Mouse (Mus musculus): ENCODE data around the gene Traf3. TPM values are rescaled to one million over a fixed set of nuclear protein-coding genes. Genes with fewer than 3 reads are reported as not detected.

Gene Traf3
- total RNA-seq, 2 experiments from 2014 or later = 17.9 to 22.5 TPM

DNA sequence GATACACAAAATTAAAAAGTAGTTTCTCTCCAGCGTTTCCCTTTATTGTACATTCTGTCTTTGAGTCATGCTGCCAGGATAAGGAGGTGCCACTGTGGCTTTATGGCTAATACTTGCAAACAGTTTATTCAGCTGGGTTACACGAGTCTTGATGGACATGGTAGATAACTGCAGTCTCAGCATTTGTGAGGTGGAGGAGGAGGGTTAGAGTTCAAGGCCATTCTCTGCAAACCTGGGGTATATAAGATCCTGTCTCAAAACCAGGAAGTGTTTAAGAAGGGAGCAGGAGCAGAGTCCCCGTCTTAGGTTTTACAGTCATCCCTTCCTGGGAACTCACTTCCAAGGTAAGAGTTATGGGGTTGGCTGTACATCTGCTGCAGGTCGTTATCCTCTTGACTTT, 30.4 kb downstream of the Traf3 start:
- no peak for DNase-seq

GRCm38 (mm10) chr12:111203076-111203475, 36.9 kb downstream of the Traf3 start:
- DNase-seq = no peak

DNA sequence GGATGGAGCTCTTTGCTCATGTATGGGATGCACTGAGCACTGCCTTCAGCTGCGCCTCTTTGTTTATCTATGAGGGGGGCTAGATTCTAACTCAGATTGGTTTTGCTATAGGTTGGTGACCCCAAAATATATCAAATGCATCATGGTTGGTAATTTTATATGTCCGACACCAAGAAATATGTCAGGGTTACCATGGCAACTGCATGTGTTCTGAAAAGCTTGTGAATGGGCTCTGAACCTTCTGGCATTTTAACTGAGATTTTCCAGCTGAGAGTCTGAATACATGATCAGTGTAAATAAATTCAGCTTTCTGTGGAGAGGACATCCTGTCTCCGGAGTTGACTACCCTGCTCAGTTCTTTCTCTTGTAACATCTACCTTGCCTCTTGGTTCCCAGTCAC, 37.8 kb downstream of the Traf3 start:
- DNase-seq = no peak

GRCm38 (mm10) chr12:111207641-111208040, 41.5 kb downstream of the Traf3 start:
- DNase-seq = no peak

- DNase-seq = no peak
Measured at GRCm38 (mm10) chr12:111211729-111212128, 45.6 kb downstream of the Traf3 start.

GRCm38 (mm10) chr12:111218867-111219266, 52.7 kb downstream of the Traf3 start:
- DNase-seq = no peak

DNA sequence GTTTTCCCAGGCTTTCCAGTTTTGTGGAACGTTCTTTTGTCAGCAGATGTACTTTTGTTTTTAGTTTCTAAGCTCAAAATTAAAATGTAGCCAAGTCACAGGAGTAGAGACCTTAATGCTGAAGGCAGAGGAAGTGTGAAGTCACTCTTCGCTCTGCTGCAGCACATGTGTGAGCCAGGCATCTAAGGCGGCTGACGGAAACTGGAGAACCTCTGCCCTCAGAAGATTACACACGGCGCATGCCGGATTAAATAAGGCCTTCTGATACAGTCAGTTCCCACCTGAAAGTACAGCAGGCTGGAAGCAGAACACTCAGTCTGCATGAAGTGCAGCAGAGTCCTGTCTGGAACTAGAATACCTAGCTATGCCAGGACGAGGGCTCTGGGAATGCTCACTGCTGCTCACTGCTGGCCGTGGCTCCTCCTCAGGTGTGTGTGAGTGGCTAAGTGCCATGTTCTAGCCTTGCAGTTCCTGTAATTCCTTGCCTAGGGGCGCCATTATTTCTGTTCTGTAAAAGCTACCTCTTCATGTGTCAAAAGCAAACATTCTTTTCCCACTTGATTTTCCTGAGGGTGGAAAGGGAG, 59.1 kb downstream of the Traf3 start:
- DNase-seq = no peak

GRCm38 (mm10) chr12:111227410-111227809, 61.2 kb downstream of the Traf3 start:
- DNase-seq = no peak

GRCm38 (mm10) chr12:111228488-111228887, 62.3 kb downstream of the Traf3 start:
- DNase-seq = no peak

DNA sequence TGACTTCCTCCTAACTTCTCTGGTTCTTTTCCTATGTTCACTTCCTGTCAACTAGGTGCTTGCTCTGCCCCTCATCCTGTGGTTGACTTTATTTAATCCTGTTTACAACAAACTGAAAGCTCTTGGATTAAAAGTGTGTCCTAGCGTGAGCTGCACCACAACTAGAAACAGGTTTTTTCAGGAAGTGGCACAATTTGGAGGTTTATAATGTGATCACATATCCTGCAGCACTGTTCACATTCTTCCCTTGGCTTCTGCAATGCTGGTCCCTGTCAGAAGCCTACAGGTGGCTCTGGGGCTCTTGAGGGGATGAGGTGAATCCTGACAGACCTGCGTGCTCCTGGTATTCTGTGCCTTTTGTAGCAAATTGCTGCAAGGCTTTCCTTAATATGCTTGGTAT, 64.6 kb downstream of the Traf3 start:
- no peak for DNase-seq

GRCm38 (mm10) chr12:111233798-111234197, 67.6 kb downstream of the Traf3 start:
- DNase-seq = no peak

GRCm38 (mm10) chr12:111234383-111234782, 68.2 kb downstream of the Traf3 start:
- peak; percentile 17 for DNase-seq

- DNase-seq = no peak
Measured at GRCm38 (mm10) chr12:111235631-111236030, 69.5 kb downstream of the Traf3 start.

- no peak for DNase-seq
Measured at GRCm38 (mm10) chr12:111237611-111238188, 71.5 kb downstream of the Traf3 start.

DNA sequence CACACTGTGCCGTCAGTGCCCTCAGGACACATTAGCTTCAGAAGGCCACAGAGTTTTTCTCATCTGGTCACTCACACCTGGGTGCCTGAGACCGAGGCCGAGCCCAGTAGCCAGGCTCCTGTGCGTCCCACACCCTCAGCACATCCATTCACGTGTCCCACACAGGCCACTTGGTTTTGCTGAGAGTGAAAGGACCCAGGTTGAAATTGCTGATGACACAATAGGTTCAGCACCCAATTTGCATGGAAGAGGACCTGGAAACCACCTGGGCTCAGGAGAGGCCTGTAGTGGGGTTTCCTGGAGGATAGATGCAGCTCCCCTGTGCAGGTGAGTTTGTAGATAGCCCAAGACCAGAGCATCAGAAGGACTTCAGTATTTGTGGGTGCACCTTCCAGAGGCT, 72.2 kb downstream of the Traf3 start:
- no peak for DNase-seq

DNA sequence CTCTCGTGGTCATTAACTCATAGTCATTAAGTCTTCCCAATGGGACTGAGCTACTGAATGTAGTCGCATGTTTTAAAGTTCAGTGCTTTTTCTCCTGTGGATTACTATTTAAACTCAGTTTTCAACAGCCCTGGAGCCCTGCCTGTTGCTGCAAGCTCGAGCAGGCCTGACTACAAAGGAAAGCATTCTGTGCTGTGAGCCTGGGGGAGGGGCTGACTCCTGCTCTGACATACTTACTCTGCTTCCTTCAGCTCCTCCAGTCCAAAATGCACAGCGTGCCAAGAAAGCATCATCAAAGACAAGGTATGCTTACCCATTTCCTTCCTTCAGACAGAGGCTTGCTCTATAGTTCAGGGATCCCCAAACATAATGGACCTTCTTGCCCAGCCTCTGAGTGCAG, 72.6 kb downstream of the Traf3 start:
- DNase-seq = peak; percentile 37

DNA sequence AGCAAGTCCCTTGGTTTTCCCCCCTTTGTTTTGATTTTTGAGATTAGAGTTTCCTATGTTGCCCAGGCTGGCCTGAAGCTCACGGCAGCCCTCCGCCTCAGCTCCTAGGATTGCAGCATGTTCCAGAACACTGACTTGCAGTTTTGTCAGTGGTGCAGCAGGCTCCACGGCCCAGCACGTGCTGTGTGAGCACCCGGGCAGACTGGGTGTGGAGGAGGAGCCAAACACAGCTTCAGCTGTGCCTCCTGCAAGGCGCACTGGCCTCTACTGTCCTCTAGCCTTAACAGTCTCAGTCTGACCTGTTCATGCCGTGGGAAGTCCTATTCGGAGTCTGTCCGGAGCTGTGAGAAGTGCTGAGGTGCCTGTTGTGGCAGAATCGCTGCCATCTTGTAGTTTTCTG, 73.8 kb downstream of the Traf3 start:
- DNase-seq = no peak

GRCm38 (mm10) chr12:111241916-111242315, 75.7 kb downstream of the Traf3 start:
- DNase-seq = no peak

GRCm38 (mm10) chr12:111242346-111242745, 76.2 kb downstream of the Traf3 start:
- DNase-seq = no peak

DNA sequence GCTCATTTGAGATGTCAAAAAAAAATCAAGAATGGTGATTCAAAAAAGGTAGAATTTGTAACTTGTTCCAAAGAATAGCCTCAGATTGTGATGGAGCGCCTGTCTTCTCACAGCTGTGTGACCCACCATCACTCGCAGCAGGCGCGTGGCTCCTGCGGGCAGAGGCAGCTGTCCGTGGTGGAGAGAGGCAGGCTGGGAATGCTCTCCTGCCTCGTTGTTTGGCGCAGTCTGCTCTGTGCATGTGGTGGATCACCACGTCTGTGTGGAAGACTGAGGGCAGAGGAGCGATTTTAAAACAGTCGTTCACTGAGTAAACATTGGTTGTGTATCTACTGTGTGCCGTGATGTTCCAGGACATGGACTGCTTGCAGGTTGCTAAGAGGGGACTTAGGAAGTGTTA, 77.6 kb downstream of the Traf3 start:
- DNase-seq = no peak

GRCm38 (mm10) chr12:111245070-111245469, 78.9 kb downstream of the Traf3 start:
- DNase-seq = no peak

DNA sequence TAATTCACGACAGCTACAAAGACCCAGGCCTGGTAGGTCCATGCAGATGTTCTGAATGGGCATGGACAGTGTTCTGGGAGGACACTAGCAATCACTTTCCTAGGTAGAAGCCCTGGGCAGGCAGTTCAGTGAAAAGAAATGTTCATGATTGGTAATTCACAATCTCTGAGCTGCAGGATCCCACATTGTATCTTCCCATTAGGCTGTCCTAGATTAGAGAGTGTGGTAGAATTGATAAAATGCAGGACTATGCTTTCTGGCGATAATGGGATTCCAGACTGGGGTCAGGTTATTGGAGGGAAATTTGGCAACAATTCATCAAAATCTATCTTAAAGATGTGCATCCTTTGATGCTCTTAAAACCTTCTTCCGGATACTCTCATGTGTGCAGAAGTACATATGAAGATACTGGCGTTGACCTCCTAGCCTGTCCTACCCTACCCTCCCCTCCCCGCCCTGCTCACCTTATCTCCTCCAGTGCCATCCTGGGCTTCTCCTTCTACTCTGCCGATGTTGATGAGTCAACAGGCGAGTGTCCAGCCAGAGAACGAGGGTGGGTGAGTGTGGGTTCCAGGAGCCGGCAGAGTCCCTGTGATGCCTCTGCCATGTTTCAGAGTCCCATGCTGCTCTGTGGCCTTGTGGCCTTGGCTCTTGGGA, 80.8 kb downstream of the Traf3 start:
- DNase-seq = no peak

DNA sequence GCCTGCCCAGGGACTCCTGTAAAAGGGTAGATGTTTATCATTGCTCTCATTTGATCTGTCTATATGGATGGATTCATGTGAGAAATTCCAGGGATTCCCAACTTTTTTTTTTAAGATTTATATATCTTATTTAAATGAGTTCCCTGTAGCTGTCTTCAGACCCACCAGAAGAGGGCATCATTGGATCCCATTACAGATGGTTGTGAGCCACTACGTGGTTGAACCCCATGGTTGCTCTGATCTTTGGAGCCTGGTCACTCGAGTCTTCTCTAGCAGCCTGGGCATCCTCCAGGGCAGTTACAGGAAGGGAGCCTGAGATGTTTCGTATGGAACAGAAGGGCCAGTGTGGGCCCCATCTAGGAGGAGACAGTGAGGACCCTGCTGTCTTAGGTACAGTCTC, 82.9 kb downstream of the Traf3 start:
- DNase-seq = no peak

DNA sequence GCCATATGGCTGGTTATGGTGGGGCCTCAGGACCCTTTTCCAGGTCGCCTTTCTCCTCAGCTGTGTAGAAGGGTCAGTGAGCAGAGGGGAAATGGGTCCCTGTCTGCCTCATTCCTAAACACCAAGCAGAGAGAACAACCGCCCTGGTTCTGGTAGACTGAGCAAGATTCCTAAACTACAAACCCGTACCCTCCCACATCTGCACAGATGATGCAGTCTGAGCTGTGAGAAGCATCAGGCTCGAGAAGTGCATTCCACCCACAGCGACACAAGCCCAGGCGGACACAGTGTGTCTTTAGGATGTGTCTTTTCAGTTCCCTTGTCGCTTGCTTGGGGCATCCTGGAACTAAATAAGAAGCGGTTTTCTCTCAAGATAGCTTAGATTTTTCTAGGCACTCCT, 83.9 kb downstream of the Traf3 start:
- DNase-seq = no peak
